Mouse (Mus musculus) limb, embryonic 15.5 days (tissue): ENCODE measurements around the gene Trappc2. TPM values are rescaled to one million over a fixed set of nuclear protein-coding genes. Genes with fewer than 3 reads are reported as not detected.

Source experiments
- ATAC-seq: fragments of 200-750 bp; cut with Nextera tagmentation; 2 replicates; pipeline ENCODE4 v1.8.0; 2017; ENCODE audit warnings: low read depth, moderate TSS enrichment; ENCODE audit not compliant: insufficient number of reproducible peaks, low FRiP score, low TSS enrichment
- H3K27ac ChIP-seq: fragments of 300-500 bp; sonication (generic); 2 replicates; pipeline ENCODE4 v1.5.1; 2015; ENCODE audit warnings: moderate library complexity, mild to moderate bottlenecking, inconsistent platforms
- H3K27me3 ChIP-seq: fragments of 300-500 bp; sonication (generic); 2 replicates; pipeline ENCODE4 v1.6.1; 2015; ENCODE audit warnings: inconsistent platforms
- H3K36me3 ChIP-seq: fragments of 300-500 bp; sonication (generic); 2 replicates; pipeline ENCODE4 v1.6.1; 2015; ENCODE audit warnings: inconsistent platforms
- H3K4me1 ChIP-seq: fragments of 300-500 bp; sonication (generic); 2 replicates; pipeline ENCODE4 v1.6.1; 2015; ENCODE audit warnings: inconsistent platforms
- H3K4me2 ChIP-seq: fragments of 300-500 bp; sonication (generic); 2 replicates; pipeline ENCODE4 v1.6.1; 2015; ENCODE audit warnings: mild to moderate bottlenecking, inconsistent platforms
- H3K4me3 ChIP-seq: fragments of 300-500 bp; sonication (generic); 2 replicates; pipeline ENCODE4 v1.5.1; 2015; ENCODE audit warnings: mild to moderate bottlenecking, inconsistent platforms
- H3K9ac ChIP-seq: fragments of 300-500 bp; sonication (generic); 2 replicates; pipeline ENCODE4 v1.6.1; 2015; ENCODE audit warnings: inconsistent platforms
- H3K9me3 ChIP-seq: fragments of 300-500 bp; sonication (generic); 2 replicates; pipeline ENCODE4 v1.6.1; 2016; ENCODE audit warnings: inconsistent platforms
- WGBS: fragments of 180-500 bp; shearing (Covaris S2); methylation state at CpG from one replicate; pipeline ENCODE4 v1.1.7; 2015; 5-methylcytosine and 5-hydroxymethylcytosine counted together
- polyA plus RNA-seq: library from polyadenylated mRNA; unstranded; fragments of >200 nt; fragmentation: Nextera tagmentation; extraction: Ambion mirVana; gene quantifications from 2 replicates; pipeline ENCODE4 v1.2.1, GENCODE M21; 2015

The Trappc2 gene
- 26.0 and 33.1 TPM in 2 replicates for polyA plus RNA-seq

DNA sequence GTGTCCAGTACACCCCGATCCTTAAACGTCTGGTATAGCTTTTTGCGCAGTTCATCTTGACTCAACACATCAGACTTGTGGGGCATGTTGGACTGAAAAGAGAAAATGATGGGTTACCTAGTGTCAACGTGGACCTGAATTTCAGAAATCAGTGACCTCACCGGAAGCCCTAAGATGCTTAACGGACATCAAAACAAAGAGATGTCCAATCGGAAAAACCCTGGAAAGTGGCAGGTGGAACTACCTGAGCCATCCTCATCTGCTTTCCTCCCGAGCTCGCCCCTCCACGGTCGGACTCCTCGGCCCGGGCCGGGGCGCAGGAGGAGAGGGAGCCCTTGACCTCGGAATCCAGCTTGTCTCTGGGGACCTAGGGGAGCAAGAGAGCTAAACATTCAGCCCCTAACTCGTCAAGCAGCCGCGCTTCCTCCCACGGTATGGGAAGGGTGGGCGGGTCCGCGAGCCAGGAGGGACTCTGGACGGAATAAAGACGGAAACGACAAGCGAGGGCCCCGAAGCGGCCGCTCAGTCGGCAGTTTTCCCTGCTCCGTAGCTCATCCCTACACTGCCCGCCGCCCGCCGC, at the start of gene Trappc2:
Gene Trappc2 (plus strand): TSS at position 539 of the 580 bp plus-strand sequence.
- peak within 1 kb of the TSS; percentile 57 for H3K4me3 ChIP-seq
- H3K4me2 ChIP-seq: peak within 1 kb of the TSS; percentile 48
- H3K9ac ChIP-seq: peak within 1 kb of the TSS; percentile 65
- H3K9me3 ChIP-seq: no peaks in the 10 kb centered on the region
- ATAC-seq: peak; percentile 79; the same call in 1 of the 2 replicates
- H3K4me1 ChIP-seq: 0 out of 2 replicates have a peak, but pooled peaks cover 3% of the 10 kb centered on the region
- H3K36me3 ChIP-seq: no peaks in the 10 kb centered on the region
- peak within 1 kb of the TSS; percentile 75 for H3K27ac ChIP-seq
- peaks cover 41% of the 10 kb centered on the region for H3K27me3 ChIP-seq
- WGBS: 16% methylated on average over 30 of the region's 36 CpGs

DNA sequence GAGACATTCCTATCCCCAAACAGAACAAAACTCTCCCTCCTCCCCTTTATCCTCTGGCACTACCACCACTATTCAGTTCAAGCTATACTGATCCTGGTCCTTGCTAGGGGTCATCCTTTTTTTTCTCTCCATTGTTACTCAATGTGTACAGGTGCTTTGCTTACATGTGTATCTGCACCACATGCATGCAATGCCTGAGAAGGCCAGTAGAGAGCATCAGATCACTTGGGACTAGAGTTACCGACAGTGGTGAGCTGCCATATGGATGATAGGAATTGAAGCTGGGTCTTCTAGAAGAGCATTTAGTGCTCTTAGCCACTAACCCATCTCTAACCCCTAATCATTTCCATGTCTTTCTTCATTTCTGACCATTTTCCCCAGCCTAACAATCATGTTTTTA, 46.6 kb upstream of the Trappc2 start:
- Histone ChIP-seq H3K27ac (no peak overlapping the region), H3K4me2 (no peak overlapping the region), H3K36me3 (no peaks in the 10 kb centered on the region), H3K27me3 (0 out of 2 replicates have a peak, but pooled peaks cover 6% of the 10 kb centered on the region), H3K9me3 (no peaks in the 10 kb centered on the region), H3K4me3 (no peak overlapping the region), H3K9ac (no peak overlapping the region), H3K4me1 (no peaks in the 10 kb centered on the region)
- WGBS: 80% methylated on average over 1 of the region's 1 CpGs
- no peak for ATAC-seq

DNA sequence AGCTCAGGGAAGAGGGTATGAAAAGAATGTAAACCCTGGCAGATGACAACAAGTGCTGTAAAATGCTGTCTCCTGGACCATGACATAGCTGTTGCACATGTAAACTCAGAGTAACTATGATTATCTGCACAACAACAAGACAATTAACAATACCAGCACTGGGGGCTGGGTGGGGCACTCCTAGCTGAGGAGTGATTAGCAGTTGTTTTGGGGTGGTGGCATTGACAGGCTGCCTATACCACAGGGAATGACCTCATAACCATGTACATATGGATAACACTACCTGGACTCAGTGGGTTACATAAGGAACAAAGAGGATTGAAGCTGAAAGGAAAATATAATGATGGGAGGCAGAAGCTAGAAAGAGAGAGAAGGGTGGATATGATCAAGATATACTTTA, 32.5 kb upstream of the Trappc2 start:
- Histone ChIP-seq H3K9me3 (no peaks in the 10 kb centered on the region), H3K27ac (no peak overlapping the region), H3K4me2 (no peak overlapping the region), H3K27me3 (no peaks in the 10 kb centered on the region; the same call in 1 of the 2 replicates), H3K9ac (no peak overlapping the region), H3K4me1 (no peaks in the 10 kb centered on the region), H3K4me3 (no peak overlapping the region), H3K36me3 (peaks cover 11% of the 10 kb centered on the region; the same call in 1 of the 2 replicates)
- ATAC-seq: no peak

DNA sequence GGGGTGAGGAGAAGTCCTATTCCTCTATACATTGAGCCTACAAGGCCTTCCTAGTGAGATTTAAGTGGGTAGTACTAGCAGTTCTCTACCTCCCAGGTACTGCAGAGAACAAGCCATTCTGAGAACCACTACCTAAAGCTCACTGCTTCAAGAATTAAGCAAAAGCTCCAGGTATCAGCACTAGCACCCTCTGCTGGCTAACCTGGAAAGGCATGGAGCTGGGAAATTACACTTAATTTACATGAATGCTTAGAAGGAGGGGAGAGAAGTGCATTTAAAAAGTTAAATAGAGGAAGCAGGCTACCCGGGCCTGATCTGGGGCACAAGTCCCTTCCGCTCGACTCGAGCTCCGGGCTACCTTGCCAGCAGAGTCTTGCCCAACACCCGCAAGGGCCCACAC, 24.2 kb upstream of the Trappc2 start:
- Histone ChIP-seq H3K9ac (no peak overlapping the region), H3K27ac (no peak overlapping the region), H3K36me3 (no peaks in the 10 kb centered on the region), H3K27me3 (no peaks in the 10 kb centered on the region; the same call in 1 of the 2 replicates), H3K9me3 (no peaks in the 10 kb centered on the region), H3K4me2 (no peak overlapping the region), H3K4me1 (no peaks in the 10 kb centered on the region), H3K4me3 (no peak overlapping the region)
- WGBS: 84% methylated on average over 6 of the region's 6 CpGs
- ATAC-seq: no peak

DNA sequence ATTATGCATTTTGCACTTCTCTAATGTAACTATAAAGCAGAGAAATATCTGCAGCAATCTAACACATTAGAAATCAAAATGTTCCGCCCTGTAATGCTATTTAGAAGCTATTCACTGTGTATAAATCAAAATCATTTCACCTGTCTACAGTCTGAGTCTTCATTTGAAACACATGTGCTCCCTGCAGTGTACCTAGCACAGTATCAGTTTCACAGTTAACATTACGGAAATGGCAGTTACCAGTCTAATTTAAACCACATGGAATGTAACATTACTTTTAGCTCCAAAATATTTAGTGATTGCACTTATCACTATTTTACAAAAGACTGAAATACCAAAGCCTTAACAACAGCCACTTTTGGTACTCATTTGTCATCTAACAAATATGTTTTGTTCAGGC, 5.6 kb upstream of the Trappc2 start:
- no peaks in the 10 kb centered on the region for H3K9me3 ChIP-seq
- H3K27me3 ChIP-seq: peaks cover 15% of the 10 kb centered on the region; the same call in 1 of the 2 replicates
- ATAC-seq: no peak
- 49% methylated on average over 2 of the region's 2 CpGs for WGBS
- H3K36me3 ChIP-seq: no peaks in the 10 kb centered on the region
- no peak overlapping the region for H3K27ac ChIP-seq
- H3K4me3 ChIP-seq: no peak overlapping the region
- no peaks in the 10 kb centered on the region for H3K4me1 ChIP-seq
- H3K9ac ChIP-seq: no peak overlapping the region
- H3K4me2 ChIP-seq: no peak overlapping the region

DNA sequence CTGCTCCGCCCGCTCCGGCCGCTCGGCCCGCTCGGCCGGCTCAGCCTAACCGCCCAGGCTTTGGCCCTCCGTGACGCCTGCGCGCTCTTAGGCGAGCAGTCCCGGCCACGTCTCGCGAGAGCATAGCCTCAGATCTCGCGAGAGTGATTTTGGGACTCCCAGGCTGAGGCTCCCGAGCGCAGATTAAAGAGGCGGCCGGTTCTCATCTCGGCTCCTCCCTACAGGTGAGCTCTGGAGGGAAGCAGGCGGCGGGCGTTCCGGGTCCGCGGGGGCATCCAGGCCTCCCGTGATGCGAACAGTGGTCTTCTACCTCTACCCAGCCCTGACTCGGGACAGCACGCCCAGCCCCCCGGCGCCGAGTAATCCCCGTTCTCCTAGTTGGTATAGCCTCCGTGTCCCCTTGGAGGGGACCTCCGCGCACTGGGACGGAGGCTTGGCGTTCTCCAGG, 266 bp downstream of the Trappc2 start, which contains the start of gene Ofd1:
Gene Ofd1 (minus strand): TSS at position 89 of the 448 bp plus-strand sequence.
- H3K9me3 ChIP-seq: no peaks in the 10 kb centered on the region
- H3K4me1 ChIP-seq: 0 out of 2 replicates have a peak, but pooled peaks cover 3% of the 10 kb centered on the region
- H3K4me2 ChIP-seq: peak within 1 kb of the TSS; percentile 48
- H3K27ac ChIP-seq: peak within 1 kb of the TSS; percentile 75
- no peaks in the 10 kb centered on the region for H3K36me3 ChIP-seq
- 16% methylated on average over 38 of the region's 44 CpGs for WGBS
- ATAC-seq: peak; percentile 95
- H3K4me3 ChIP-seq: peak within 1 kb of the TSS; percentile 57
- H3K9ac ChIP-seq: peak within 1 kb of the TSS; percentile 65
- peaks cover 42% of the 10 kb centered on the region for H3K27me3 ChIP-seq

DNA sequence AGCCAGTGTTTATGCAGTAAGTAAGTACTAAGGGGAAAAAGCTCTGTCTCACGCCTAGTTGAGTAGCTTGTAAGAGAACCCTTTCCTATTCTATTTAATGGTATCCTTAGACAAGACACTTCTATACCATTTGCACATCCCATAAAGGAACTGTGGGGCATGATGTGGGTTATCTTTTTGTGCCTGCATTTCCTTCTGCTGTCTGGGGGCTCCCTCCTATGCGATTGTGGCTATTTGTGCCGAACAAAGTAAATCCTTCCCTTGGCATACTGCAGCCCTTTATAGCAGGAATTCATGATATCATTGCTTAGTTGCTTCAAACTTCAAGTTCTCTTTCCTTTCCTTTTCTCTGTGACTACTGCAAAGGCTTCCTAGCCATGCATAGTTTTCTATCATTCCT, 4.2 kb downstream of the Trappc2 start:
- H3K27me3 ChIP-seq: peaks cover 35% of the 10 kb centered on the region
- H3K36me3 ChIP-seq: no peaks in the 10 kb centered on the region
- no peak overlapping the region for H3K9ac ChIP-seq
- WGBS: 84% methylated on average over 3 of the region's 3 CpGs
- no peak for ATAC-seq
- no peak overlapping the region for H3K27ac ChIP-seq
- H3K4me1 ChIP-seq: 0 out of 2 replicates have a peak, but pooled peaks cover 3% of the 10 kb centered on the region
- H3K4me2 ChIP-seq: no peak overlapping the region
- no peak overlapping the region for H3K4me3 ChIP-seq
- no peaks in the 10 kb centered on the region for H3K9me3 ChIP-seq

DNA sequence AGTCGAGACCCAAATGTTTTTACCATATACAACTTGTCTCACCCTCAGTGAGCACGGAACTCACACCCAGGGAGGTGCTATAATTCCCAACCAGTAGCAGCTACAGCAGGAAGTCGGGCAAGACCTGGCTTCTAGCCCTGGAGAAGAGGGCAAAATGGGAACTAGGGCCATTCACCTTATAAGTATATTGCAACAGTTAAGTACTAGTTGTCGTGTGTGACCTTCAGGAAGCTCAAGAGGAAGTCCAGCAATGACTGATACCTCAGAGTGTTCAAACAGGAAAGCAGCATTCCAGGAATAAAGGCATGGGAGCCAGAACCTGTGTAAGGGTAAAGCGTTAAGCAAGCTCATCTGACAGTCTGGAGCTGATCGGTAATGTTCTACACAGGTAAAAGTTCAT, 13.2 kb downstream of the Trappc2 start:
- no peak for ATAC-seq
- 80% methylated on average over 6 of the region's 6 CpGs for WGBS
- no peak overlapping the region for H3K4me3 ChIP-seq

DNA sequence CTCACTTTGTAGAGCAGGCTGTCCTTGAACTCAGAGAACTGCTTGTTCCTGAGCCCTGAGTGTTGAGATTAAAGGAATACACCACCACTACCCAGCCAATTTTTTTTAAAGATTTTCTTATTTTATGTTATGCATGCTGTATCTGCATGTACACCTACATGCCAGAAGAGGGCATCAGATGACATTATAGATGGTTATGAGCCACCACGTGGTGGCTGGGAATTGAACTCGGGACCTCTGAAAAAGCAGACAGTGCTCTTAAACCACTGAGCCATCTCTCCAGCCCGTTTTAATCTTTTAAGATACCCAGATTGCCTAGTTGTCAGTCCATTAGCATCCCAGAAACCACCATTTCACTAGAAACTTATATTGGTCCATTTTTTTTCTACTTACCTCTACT, 14.0 kb downstream of the Trappc2 start:
- ATAC-seq: no peak
- no peak overlapping the region for H3K27ac ChIP-seq
- no peaks in the 10 kb centered on the region for H3K4me1 ChIP-seq
- no peak overlapping the region for H3K4me3 ChIP-seq
- no peaks in the 10 kb centered on the region for H3K9me3 ChIP-seq
- peaks cover 4% of the 10 kb centered on the region; the same call in 1 of the 2 replicates for H3K36me3 ChIP-seq
- H3K9ac ChIP-seq: no peak overlapping the region
- WGBS: 70% methylated on average over 3 of the region's 3 CpGs
- no peak overlapping the region for H3K4me2 ChIP-seq
- H3K27me3 ChIP-seq: no peaks in the 10 kb centered on the region

More for the DNA sequence above, 13.2 kb downstream of the Trappc2 start:
- H3K4me2 ChIP-seq: no peak overlapping the region
- no peaks in the 10 kb centered on the region for H3K9me3 ChIP-seq
- no peaks in the 10 kb centered on the region for H3K4me1 ChIP-seq
- 0 out of 2 replicates have a peak, but pooled peaks cover 3% of the 10 kb centered on the region for H3K27me3 ChIP-seq
- no peak overlapping the region for H3K27ac ChIP-seq
- H3K36me3 ChIP-seq: peaks cover 4% of the 10 kb centered on the region; the same call in 1 of the 2 replicates
- H3K9ac ChIP-seq: no peak overlapping the region

DNA sequence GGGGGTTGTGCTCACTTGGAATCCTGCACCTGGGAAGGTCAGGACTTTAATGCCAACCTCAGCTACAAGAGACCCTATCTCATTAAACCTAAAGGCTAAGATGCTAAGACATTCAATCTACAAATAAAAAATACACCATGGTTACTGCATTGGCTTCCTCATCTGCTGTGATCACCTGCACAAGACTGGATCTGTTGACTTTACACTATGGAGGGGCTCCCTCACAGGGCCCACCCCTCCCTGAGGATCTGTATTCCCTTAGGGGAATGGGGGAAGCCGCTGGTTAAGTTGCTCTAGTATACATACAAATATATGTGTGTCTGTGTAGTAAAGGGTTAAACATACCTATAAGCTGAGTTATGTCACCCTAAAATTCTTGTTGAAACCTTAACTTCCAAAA, 15.2 kb downstream of the Trappc2 start:
- peaks cover 4% of the 10 kb centered on the region; the same call in 1 of the 2 replicates for H3K36me3 ChIP-seq
- no peaks in the 10 kb centered on the region for H3K4me1 ChIP-seq
- no peaks in the 10 kb centered on the region for H3K27me3 ChIP-seq
- no peak overlapping the region for H3K9ac ChIP-seq
- ATAC-seq: no peak
- no peak overlapping the region for H3K4me2 ChIP-seq
- H3K27ac ChIP-seq: no peak overlapping the region
- H3K4me3 ChIP-seq: no peak overlapping the region
- WGBS: 89% methylated on average over 1 of the region's 1 CpGs
- no peaks in the 10 kb centered on the region for H3K9me3 ChIP-seq

DNA sequence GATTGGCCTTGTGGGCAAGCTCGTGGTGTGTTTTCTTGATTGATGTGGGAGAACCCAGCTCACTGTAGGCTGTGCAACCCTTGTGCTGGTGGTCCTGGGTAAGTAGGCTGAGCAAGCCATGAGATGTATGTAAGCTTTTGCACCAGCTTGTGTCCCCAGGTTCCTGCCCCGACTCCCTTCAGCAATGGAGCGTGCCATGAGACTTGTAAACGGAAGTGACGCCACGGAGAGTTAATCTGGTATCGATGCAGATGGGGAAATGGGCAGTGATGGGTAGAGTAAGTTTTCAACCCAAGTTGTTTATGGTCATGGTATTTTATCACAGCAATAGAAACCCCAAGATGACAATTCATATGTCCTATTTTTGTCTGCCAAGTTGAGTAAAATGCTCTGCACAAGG, 27.9 kb downstream of the Trappc2 start:
- Histone ChIP-seq H3K9ac (no peak overlapping the region), H3K9me3 (no peaks in the 10 kb centered on the region), H3K27ac (no peak overlapping the region), H3K4me1 (no peaks in the 10 kb centered on the region), H3K27me3 (0 out of 2 replicates have a peak, but pooled peaks cover 3% of the 10 kb centered on the region), H3K36me3 (no peaks in the 10 kb centered on the region), H3K4me2 (no peak overlapping the region), H3K4me3 (no peak overlapping the region)
- ATAC-seq: no peak
- WGBS: 92% methylated on average over 7 of the region's 7 CpGs

DNA sequence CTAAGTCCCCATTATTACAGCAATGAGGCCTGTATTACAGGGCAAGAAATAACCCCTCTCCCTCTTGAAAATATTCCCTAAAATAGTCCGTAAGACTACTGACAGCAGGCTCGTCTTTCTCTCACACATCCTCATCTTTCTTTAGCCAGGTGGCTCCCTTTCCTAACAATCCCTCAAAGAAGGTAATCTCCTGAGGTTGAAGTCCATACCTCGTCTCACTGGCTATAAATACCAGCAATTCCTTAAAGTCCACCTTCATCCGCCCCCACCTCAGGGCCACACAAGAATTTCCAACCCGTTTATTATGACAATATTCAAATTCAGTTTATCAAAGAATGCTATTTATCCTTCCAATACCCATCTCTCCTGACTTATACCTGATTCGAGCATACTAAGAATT, 32.2 kb downstream of the Trappc2 start:
- Histone ChIP-seq H3K4me3 (no peak overlapping the region), H3K36me3 (no peaks in the 10 kb centered on the region), H3K4me2 (no peak overlapping the region), H3K9me3 (no peaks in the 10 kb centered on the region), H3K4me1 (no peaks in the 10 kb centered on the region), H3K27ac (no peak overlapping the region), H3K9ac (no peak overlapping the region), H3K27me3 (peaks cover 3% of the 10 kb centered on the region; the same call in 1 of the 2 replicates)
- 73% methylated on average over 6 of the region's 6 CpGs for WGBS
- ATAC-seq: no peak
